Mouse (Mus musculus): ENCODE measurements around the gene Hhat.

DNA sequence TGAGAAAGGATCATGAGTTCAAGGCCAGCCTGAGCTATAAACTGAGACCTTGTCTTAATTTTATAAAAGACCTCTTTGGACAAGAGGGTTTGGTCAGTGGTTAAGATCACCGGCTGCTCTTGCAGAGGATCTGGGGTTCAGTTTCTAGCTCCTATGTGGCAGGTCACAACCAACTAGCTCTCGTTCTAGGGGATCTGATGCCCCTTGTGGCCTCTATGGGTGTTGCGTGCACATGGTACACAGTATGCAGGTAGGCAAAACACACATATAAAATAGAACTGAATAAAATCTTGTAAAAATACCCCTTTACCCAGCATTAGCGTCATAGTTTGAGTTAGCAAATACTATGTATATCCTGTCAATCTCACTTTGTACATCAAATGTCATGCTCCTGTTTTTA is 19.4 kb upstream of the Hhat start:
- TF ChIP-seq POLR2A (IDR thresholded peaks at IDR 0.05; ENCODE audit: insufficient read depth, low read length): no peak
- TF ChIP-seq EP300 (IDR thresholded peaks at IDR 0.05; ENCODE audit: insufficient read depth, low read depth, low read length): no peak

Data from ES-Bruce4 (cell line).